Mouse (Mus musculus) limb, embryonic 13.5 days (tissue): ENCODE measurements around the gene Tgfbr3. TPM values are rescaled to one million over a fixed set of nuclear protein-coding genes. Genes with fewer than 3 reads are reported as not detected.

Experiments used
- ATAC-seq: fragments of 200-750 bp; cut with Nextera tagmentation; 2 replicates; pipeline ENCODE4 v1.8.0; 2017; ENCODE audit warnings: low read depth, moderate number of reproducible peaks, moderate TSS enrichment; ENCODE audit not compliant: low FRiP score
- H3K27ac ChIP-seq: fragments of 300-500 bp; sonication (generic); 2 replicates; pipeline ENCODE4 v1.5.1; 2015; ENCODE audit warnings: inconsistent platforms, mild to moderate bottlenecking, moderate library complexity
- H3K27me3 ChIP-seq: fragments of 300-500 bp; sonication (generic); 2 replicates; pipeline ENCODE4 v1.6.1; 2015; ENCODE audit warnings: mild to moderate bottlenecking, inconsistent platforms
- H3K36me3 ChIP-seq: fragments of 300-500 bp; sonication (generic); 2 replicates; pipeline ENCODE4 v1.6.1; 2015; ENCODE audit warnings: inconsistent platforms, mild to moderate bottlenecking, moderate library complexity
- H3K4me1 ChIP-seq: fragments of 300-500 bp; sonication (generic); 2 replicates; pipeline ENCODE4 v1.6.1; 2015; ENCODE audit warnings: inconsistent platforms
- H3K4me2 ChIP-seq: fragments of 300-500 bp; sonication (generic); replicated peaks from 2 replicates; pipeline ENCODE4 v1.6.1; 2015; ENCODE audit warnings: inconsistent platforms, mild to moderate bottlenecking, moderate library complexity
- H3K4me3 ChIP-seq: fragments of 300-500 bp; sonication (generic); 2 replicates; pipeline ENCODE4 v1.5.1; 2015; ENCODE audit warnings: moderate library complexity, mild to moderate bottlenecking, inconsistent platforms
- H3K9ac ChIP-seq: fragments of 300-500 bp; sonication (generic); 2 replicates; pipeline ENCODE4 v1.6.1; 2015; ENCODE audit warnings: mild to moderate bottlenecking, inconsistent platforms
- H3K9me3 ChIP-seq: fragments of 300-500 bp; sonication (generic); 2 replicates; pipeline ENCODE4 v1.6.1; 2016; ENCODE audit warnings: inconsistent platforms
- WGBS: fragments of 180-500 bp; shearing (Covaris S2); methylation state at CpG from one replicate; pipeline ENCODE4 v1.1.7; 2015; 5-methylcytosine and 5-hydroxymethylcytosine counted together
- polyA plus RNA-seq: library from polyadenylated mRNA; unstranded; fragments of >200 nt; fragmentation: Nextera tagmentation; extraction: Ambion mirVana; gene quantifications from 2 replicates; pipeline ENCODE4 v1.2.1, GENCODE M21; 2015

Tgfbr3 gene
- polyA plus RNA-seq, 1 experiment from 2014 or later, result 25.4 TPM

DNA sequence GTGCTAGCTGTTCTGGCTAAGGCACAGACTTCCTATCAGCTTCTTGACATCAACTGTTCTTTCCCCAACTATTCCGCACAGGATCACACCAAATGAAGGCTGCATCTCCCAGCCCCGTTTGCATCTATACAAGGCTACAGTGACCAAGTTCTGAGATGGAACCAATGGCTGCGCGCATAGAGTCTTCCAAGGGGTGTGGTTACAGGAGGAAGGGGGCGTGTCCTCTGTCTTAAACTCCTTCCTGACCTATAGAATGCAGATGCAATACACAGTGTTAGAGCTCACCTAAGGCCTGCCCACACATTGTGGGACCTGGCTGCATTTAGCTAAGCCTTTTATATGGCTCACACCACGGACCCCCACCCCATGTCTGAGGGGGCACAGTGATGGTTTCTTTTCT, 69.5 kb downstream of the Tgfbr3 start:
- no peak for ATAC-seq
- Histone ChIP-seq H3K4me2 (no peak overlapping the region), H3K4me1 (peaks cover 80% of the 10 kb centered on the region), H3K27ac (peak overlapping the region; percentile 8; the same call in 1 of the 2 replicates), H3K27me3 (no peaks in the 10 kb centered on the region), H3K4me3 (no peak overlapping the region), H3K9me3 (no peaks in the 10 kb centered on the region), H3K36me3 (peaks cover under 1% of the 10 kb centered on the region; the same call in 1 of the 2 replicates), H3K9ac (no peak overlapping the region)
- WGBS, result 76% methylated on average over 6 of the region's 6 CpGs

DNA sequence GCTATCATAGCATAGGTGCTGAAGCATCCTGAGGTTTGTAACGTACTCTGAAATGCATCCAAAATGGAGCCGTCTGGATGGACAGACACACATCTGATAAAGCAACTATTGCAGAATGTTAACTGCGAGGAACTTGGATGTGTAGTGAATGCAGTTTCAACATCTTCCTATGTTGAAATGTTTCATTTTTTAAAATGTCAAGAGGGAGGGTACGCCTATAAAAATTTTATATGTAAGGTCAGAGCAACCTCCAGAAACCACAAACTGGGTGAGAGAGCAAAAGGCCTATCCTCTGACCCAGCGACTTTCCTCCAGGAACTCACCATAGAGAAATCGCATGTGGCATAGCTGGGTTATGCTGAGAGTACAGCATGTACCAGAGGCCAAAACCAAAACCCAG, 70.1 kb downstream of the Tgfbr3 start:
- WGBS, result 75% methylated on average over 6 of the region's 6 CpGs
- no peak for ATAC-seq
- Histone ChIP-seq H3K4me1 (peaks cover 82% of the 10 kb centered on the region), H3K9ac (no peak overlapping the region), H3K27ac (peak overlapping the region; percentile 8; the same call in 1 of the 2 replicates), H3K27me3 (no peaks in the 10 kb centered on the region), H3K4me2 (no peak overlapping the region), H3K9me3 (no peaks in the 10 kb centered on the region), H3K36me3 (peaks cover 6% of the 10 kb centered on the region), H3K4me3 (no peak overlapping the region)

DNA sequence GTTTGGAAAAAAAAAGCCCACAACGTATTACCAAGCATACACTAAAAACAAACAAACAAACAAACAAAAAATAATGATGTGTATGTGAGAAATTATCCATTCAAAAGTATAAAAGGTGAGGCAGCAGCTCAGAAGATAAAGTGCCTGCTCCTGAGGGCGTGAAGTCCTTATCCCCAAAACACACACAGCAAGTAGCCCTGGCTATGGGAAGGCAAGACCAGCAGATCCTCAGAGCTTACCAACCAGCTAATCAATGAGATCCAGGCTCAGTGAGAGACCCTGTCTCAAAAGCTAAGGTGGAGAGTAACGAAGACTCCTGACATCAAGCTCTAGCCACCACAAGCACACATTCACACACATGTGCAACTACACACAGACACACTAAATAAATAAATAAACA, 70.8 kb downstream of the Tgfbr3 start:
- Histone ChIP-seq H3K36me3 (peaks cover 8% of the 10 kb centered on the region), H3K9ac (no peak overlapping the region), H3K27me3 (no peaks in the 10 kb centered on the region), H3K4me2 (no peak overlapping the region), H3K27ac (no peak overlapping the region), H3K4me1 (peaks cover 83% of the 10 kb centered on the region), H3K9me3 (no peaks in the 10 kb centered on the region), H3K4me3 (no peak overlapping the region)
- 84% methylated on average over 3 of the region's 3 CpGs for WGBS
- no peak for ATAC-seq

DNA sequence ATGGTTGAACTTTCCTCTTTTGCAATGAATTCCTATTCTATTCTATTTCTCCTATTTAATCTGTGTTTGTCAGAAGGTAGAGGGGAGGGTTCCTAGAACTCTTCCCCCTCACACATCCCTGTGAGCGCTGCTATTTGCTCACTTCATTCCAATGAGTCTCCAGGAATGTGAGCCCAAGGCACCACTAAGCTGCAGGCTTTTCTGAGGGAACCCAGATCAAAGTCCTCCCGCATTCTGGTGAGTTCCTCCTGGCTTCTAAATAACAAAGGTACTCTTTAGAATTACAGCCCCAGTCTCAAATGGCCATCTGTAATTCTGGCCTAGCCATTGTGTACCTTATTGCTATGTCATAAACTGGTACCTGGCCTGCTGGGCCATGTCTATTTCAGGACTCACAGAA, 72.3 kb downstream of the Tgfbr3 start:
- 15% methylated on average over 2 of the region's 2 CpGs for WGBS
- H3K36me3 ChIP-seq, result peaks cover 8% of the 10 kb centered on the region
- no peak overlapping the region for H3K4me3 ChIP-seq
- H3K27me3 ChIP-seq, result no peaks in the 10 kb centered on the region
- no peak overlapping the region for H3K9ac ChIP-seq
- peaks cover 81% of the 10 kb centered on the region for H3K4me1 ChIP-seq
- H3K27ac ChIP-seq, result no peak overlapping the region; the same call in 1 of the 2 replicates
- no peak for ATAC-seq
- no peaks in the 10 kb centered on the region for H3K9me3 ChIP-seq
- H3K4me2 ChIP-seq, result no peak overlapping the region

DNA sequence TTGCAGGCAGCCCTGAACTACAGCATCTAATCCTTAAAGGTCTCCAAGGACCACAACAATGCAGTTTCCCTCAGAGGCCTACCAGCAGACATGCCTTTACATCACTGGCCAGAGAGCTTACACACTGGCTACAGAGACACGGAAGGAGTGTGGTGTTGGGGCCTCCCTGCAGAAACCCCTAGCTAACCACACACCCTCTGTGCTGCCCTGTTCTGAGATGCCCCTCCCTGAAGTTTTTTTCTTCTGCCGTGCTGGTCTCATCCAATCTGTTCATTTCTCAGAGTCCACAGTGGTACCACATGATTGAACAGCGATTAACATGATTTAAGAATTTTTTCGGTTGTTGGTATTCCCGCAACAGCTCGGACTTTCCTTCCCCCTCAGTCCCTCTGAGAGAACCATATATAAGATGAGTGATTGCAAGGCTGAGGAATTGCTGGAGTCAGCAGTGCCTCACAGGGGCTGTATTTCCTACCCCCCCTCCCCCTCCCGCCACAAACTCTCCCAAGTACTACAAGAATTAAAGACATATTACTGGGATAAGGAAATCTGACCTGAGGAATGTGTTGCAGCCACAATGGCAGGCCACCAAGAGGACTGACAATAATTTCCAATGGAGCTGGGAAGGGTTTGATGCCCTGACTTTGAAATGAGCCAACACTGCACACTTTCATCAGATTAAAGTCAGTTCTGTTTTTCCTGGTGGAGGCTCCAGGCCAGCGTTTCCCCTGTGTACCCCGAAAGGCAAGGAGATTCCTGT, 75.9 kb downstream of the Tgfbr3 start:
- peak; percentile 66 for ATAC-seq

DNA sequence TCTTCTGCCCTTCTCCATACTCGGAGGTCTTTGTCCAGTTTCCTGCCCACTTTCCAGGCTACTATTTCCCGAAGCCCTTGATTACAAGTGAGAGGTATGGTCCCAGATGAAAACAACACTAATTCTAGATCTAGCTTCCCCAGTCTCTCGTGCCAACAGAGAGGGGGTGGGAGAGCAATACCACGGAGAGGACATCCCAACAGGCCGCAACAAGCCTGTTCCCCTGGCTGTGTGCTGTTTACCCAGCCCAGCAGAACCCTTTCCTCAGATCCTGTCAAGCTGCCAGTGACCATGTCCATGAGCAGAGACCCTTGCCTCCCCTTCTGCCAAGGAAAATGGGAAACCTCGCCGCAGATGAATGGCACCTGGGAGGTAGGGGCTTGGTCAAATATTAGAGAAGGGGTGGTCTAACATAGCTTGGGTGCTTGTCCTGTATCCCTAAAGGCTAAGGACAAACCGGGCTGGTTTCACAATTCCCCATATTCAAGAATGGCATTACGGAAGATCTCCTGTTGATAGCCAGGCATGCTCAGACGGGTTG, 77.5 kb downstream of the Tgfbr3 start:
- no peak overlapping the region for H3K4me2 ChIP-seq
- no peak for ATAC-seq
- WGBS, result 86% methylated on average over 10 of the region's 10 CpGs
- H3K4me1 ChIP-seq, result peaks cover 53% of the 10 kb centered on the region
- H3K27ac ChIP-seq, result no peak overlapping the region
- peaks cover 13% of the 10 kb centered on the region for H3K36me3 ChIP-seq
- no peak overlapping the region for H3K9ac ChIP-seq
- H3K9me3 ChIP-seq, result no peaks in the 10 kb centered on the region
- no peak overlapping the region for H3K4me3 ChIP-seq
- H3K27me3 ChIP-seq, result 0 out of 2 replicates have a peak, but pooled peaks cover 7% of the 10 kb centered on the region

More for the DNA sequence above, 75.9 kb downstream of the Tgfbr3 start:
- Histone ChIP-seq H3K27ac (peak overlapping the region; percentile 61; the same call in 1 of the 2 replicates), H3K4me2 (no peak overlapping the region), H3K4me3 (no peak overlapping the region), H3K9me3 (no peaks in the 10 kb centered on the region), H3K4me1 (peaks cover 50% of the 10 kb centered on the region), H3K9ac (no peak overlapping the region), H3K36me3 (peaks cover 13% of the 10 kb centered on the region), H3K27me3 (0 out of 2 replicates have a peak, but pooled peaks cover 7% of the 10 kb centered on the region)
- 52% methylated on average over 9 of the region's 9 CpGs for WGBS

DNA sequence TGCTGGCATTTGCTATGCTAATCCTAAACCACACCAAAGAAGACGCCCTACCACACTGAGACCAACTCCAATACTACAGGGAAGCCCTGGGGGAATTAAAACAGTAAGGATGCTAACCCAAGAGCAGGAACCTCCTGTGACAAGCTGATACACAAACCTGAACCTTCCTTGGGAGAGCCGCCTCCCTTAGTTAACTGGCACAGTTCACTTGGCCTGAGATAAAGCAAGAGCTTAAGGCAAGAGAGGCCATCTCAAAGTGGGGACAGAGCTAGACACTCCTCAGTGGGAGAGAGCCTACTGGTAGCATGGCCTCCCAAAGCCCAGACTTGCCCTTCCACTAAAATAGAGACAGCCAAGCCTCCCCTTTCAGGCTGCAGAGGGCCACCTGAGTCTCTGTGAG, 79.4 kb downstream of the Tgfbr3 start:
- WGBS, result 83% methylated on average over 2 of the region's 2 CpGs
- H3K4me3 ChIP-seq, result no peak overlapping the region

DNA sequence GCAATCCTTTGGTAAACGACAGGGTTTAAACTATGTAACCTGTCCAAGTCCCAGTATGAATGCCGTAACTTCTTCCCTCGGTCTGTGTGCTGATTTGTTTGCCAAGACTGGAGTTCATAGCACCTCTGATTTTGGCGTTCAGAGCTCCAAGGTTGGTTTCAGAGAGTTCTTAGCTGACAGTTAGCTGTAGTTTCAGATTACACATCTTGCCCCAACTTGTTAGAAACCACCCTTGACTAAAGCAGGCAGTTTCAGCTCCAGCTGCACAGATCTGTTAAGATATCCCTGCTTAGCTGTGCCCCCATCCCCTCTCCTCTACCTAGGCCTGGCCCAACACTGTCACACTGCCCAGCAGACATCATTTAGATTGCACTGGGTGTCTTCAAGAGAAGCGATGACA, 81.5 kb downstream of the Tgfbr3 start:
- ATAC-seq, result 0 out of 2 replicates have a peak, but pooled peaks have one; percentile 45
- Histone ChIP-seq H3K4me2 (no peak overlapping the region), H3K27ac (peak overlapping the region; percentile 18; the same call in 1 of the 2 replicates), H3K9me3 (no peaks in the 10 kb centered on the region), H3K27me3 (0 out of 2 replicates have a peak, but pooled peaks cover 7% of the 10 kb centered on the region), H3K4me1 (peaks cover 42% of the 10 kb centered on the region), H3K9ac (no peak overlapping the region; the same call in 1 of the 2 replicates), H3K4me3 (no peak overlapping the region), H3K36me3 (peaks cover 11% of the 10 kb centered on the region; the same call in 1 of the 2 replicates)
- 47% methylated on average over 5 of the region's 5 CpGs for WGBS

More for the DNA sequence above, 79.4 kb downstream of the Tgfbr3 start:
- H3K9me3 ChIP-seq, result no peaks in the 10 kb centered on the region
- no peak overlapping the region for H3K4me2 ChIP-seq
- H3K27me3 ChIP-seq, result 0 out of 2 replicates have a peak, but pooled peaks cover 7% of the 10 kb centered on the region
- no peak overlapping the region for H3K9ac ChIP-seq
- peaks cover 19% of the 10 kb centered on the region for H3K36me3 ChIP-seq
- no peak overlapping the region for H3K27ac ChIP-seq
- ATAC-seq, result no peak
- peaks cover 49% of the 10 kb centered on the region for H3K4me1 ChIP-seq

DNA sequence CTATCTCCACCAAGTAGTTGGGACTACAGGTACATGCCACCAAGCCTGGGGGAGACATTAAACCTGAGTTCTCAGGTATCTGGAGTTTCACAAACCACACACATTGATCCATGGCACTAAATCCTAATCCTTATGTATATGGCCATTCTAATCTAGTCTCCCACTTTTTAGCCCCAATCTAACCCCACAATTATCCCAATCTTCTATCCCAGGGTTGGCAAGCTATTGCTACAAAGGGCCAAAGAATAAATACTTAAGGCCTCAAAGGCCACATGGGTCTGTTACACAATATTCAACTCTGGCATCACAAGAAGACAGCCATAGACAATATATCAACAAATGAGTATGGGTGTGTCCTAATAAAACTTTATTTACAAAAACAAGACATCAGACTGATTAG, 85.1 kb downstream of the Tgfbr3 start:
- no peaks in the 10 kb centered on the region for H3K9me3 ChIP-seq
- peaks cover 66% of the 10 kb centered on the region for H3K4me1 ChIP-seq
- H3K36me3 ChIP-seq, result peaks cover 6% of the 10 kb centered on the region; the same call in 1 of the 2 replicates
- H3K27me3 ChIP-seq, result no peaks in the 10 kb centered on the region
- no peak overlapping the region for H3K4me3 ChIP-seq
- H3K9ac ChIP-seq, result no peak overlapping the region
- no peak for ATAC-seq
- no peak overlapping the region for H3K4me2 ChIP-seq
- no peak overlapping the region for H3K27ac ChIP-seq

DNA sequence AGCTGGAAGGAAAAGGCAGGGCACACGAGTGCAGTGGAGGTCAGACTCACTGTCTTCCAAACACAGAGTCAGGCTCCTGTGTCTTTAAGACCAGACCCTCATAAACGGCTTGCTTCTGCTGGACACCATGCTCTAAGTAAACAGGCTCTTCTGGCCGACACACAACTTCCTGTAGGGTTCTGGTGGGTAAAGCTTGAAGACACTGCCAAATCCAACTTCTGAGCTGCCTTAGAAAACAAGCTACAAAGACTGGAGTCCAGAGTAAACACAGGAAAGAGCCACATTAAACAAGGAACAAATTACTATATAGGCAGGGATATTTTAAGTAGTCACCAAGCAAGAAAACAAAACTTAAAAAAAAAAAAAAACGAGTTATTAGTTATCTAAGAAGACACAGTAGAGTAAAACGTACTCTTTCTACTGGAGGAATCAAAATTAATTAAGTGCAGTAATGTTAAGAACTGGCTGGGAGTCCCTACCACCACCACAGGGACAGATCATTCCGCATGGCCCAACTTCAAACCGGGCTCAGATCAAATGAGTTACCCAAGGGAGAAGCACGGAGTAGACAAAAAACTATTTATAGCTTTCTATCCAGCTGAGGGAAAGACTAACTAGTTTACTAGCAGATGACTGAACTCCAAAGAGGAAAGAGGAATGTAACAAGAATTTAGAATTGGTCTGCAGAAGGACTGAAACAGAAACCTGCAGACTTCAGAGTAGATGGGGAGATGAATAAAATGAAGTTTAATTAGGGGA, 86.4 kb downstream of the Tgfbr3 start:
- ATAC-seq, result no peak
- Histone ChIP-seq H3K4me3 (no peak overlapping the region), H3K27ac (peak overlapping the region; percentile 44; the same call in 1 of the 2 replicates), H3K27me3 (0 out of 2 replicates have a peak, but pooled peaks cover 3% of the 10 kb centered on the region), H3K9ac (no peak overlapping the region), H3K9me3 (no peaks in the 10 kb centered on the region), H3K36me3 (peaks cover 6% of the 10 kb centered on the region; the same call in 1 of the 2 replicates), H3K4me2 (peak overlapping the region; percentile 7; the same call in 1 of the 2 replicates), H3K4me1 (peaks cover 67% of the 10 kb centered on the region)
- 20% methylated on average over 8 of the region's 8 CpGs for WGBS

DNA sequence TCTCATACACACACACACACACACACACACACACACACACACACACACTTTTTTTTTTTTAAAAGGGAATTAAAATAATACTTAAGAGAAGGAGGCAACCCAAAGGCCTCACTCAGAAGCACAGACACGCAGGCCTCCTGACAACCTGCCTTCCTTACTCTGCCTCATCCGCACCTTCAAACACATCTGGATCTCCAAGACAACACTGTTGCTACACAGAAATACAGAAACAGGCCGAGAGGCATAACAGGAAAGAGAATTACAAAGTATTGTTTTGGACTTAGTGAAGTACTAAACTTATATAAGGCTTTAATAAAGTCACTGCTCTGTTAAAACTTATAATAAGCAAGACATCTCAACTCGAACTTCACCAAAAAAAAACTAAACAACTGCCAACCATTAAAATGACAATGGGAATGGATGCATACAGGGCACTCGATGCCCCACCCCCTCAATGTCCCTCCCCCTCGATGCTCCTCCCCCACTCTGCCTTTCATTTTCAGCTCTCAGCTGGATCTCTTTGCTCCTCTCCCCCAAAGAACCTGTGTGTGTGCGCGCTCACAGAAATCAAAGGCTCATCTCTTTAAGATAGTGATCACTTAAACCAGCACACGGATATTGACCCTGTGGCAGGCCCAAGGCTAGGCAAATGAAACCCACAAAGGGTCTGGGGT, 87.8 kb downstream of the Tgfbr3 start:
- Histone ChIP-seq H3K27ac (peak overlapping the region; percentile 81), H3K4me1 (peaks cover 61% of the 10 kb centered on the region), H3K4me2 (no peak overlapping the region), H3K9ac (no peak overlapping the region), H3K4me3 (no peak overlapping the region), H3K27me3 (0 out of 2 replicates have a peak, but pooled peaks cover 3% of the 10 kb centered on the region), H3K36me3 (peaks cover 6% of the 10 kb centered on the region; the same call in 1 of the 2 replicates), H3K9me3 (no peaks in the 10 kb centered on the region)
- WGBS, result 62% methylated on average over 9 of the region's 9 CpGs
- no peak for ATAC-seq
